Mouse (Mus musculus) embryonic facial prominence, embryonic 14.5 days (tissue): ENCODE measurements around the gene Baiap2l1. TPM values are rescaled to one million over a fixed set of nuclear protein-coding genes. Genes with fewer than 3 reads are reported as not detected.
"Not testable (repeated sequence)": the region's sequence is repeated elsewhere in the genome, so short reads cannot be mapped to it uniquely, and the experiment has no call there.

Experiments
- ATAC-seq: fragments of 200-750 bp; cut with Nextera tagmentation; 2 replicates; pipeline ENCODE4 v1.8.0; 2017; ENCODE audit warnings: low read depth, moderate number of reproducible peaks, moderate TSS enrichment
- DNase-seq: peaks from one replicate; pipeline ENCODE4 v3.0.0-alpha.2; 2015; ENCODE audit warnings: low spot score
- H3K27ac ChIP-seq: fragments of 300-500 bp; sonication (generic); replicated peaks from 2 replicates; pipeline ENCODE4 v1.5.1; 2014; ENCODE audit warnings: low read depth, mild to moderate bottlenecking, low read length, moderate library complexity
- H3K27me3 ChIP-seq: fragments of 300-500 bp; sonication (generic); replicated peaks from 2 replicates; pipeline ENCODE4 v1.6.1; 2014; ENCODE audit warnings: low read length; ENCODE audit not compliant: control insufficient read depth, insufficient read depth
- H3K36me3 ChIP-seq: fragments of 300-500 bp; sonication (generic); 2 replicates; pipeline ENCODE4 v1.6.1; 2014; ENCODE audit warnings: low read length, mixed read lengths; ENCODE audit not compliant: control insufficient read depth, insufficient read depth
- H3K4me1 ChIP-seq: fragments of 300-500 bp; sonication (generic); 2 replicates; pipeline ENCODE4 v1.6.1; 2014; ENCODE audit warnings: antibody characterized with exemption, low read length; ENCODE audit not compliant: control insufficient read depth, insufficient read depth
- H3K4me2 ChIP-seq: fragments of 300-500 bp; sonication (generic); 2 replicates; pipeline ENCODE4 v1.6.1; 2014; ENCODE audit warnings: low read depth, mild to moderate bottlenecking, low read length, moderate library complexity, mixed read lengths
- H3K4me3 ChIP-seq: fragments of 300-500 bp; sonication (generic); 2 replicates; pipeline ENCODE4 v1.5.1; 2014; ENCODE audit warnings: low read depth, mild to moderate bottlenecking, low read length
- H3K9ac ChIP-seq: fragments of 300-500 bp; sonication (generic); 2 replicates; pipeline ENCODE4 v1.6.1; 2014; ENCODE audit warnings: low read depth, mild to moderate bottlenecking, low read length, moderate library complexity, mixed read lengths
- H3K9me3 ChIP-seq: fragments of 300-500 bp; sonication (generic); 2 replicates; pipeline ENCODE4 v1.6.1; 2016; ENCODE audit warnings: low read length; ENCODE audit not compliant: control insufficient read depth
- WGBS: fragments of 180-500 bp; shearing (Covaris S2); extraction: QIAGEN DNeasy Blood & Tissue Kit; methylation state at CpG from one replicate; pipeline ENCODE4 v1.1.7; 2014; 5-methylcytosine and 5-hydroxymethylcytosine counted together
- polyA plus RNA-seq: library from polyadenylated mRNA; unstranded; fragments of >200 nt; fragmentation: Nextera tagmentation; extraction: Ambion mirVana; gene quantifications from 2 replicates; pipeline ENCODE4 v1.2.1, GENCODE M21; 2014

The Baiap2l1 gene
- polyA plus RNA-seq, 1 experiment from 2014 or later, result 10.8 TPM

DNA sequence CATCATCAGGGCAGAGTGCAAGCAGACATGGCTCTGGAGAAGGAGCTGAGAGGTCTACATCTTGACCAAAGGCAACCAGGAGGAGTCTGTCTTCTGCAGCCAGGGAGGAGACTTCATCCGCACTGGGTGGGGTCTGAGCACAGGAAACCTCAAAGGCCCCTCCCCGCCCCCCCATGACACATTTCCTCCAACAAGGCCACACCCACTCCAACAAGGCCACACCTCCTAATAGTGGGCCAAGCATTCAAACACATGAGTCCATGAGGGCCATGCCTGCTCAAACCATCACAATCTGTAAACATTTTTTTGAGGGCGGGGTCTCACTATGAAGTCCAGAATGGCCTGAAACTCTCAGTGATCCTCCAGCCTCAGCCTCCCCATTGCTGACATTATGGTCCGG is 21.5 kb upstream of the Baiap2l1 start:
- Histone ChIP-seq H3K9ac (no peak overlapping the region), H3K27ac (no peak overlapping the region), H3K36me3 (no peaks in the 10 kb centered on the region), H3K4me3 (no peak overlapping the region), H3K27me3 (no peaks in the 10 kb centered on the region), H3K9me3 (no peaks in the 10 kb centered on the region), H3K4me2 (no peak overlapping the region), H3K4me1 (no peaks in the 10 kb centered on the region)
- no peak for ATAC-seq
- whole genome bisulfite sequencing, result 88% methylated on average over 4 of the region's 4 CpGs
- no peak for DNase-seq

DNA sequence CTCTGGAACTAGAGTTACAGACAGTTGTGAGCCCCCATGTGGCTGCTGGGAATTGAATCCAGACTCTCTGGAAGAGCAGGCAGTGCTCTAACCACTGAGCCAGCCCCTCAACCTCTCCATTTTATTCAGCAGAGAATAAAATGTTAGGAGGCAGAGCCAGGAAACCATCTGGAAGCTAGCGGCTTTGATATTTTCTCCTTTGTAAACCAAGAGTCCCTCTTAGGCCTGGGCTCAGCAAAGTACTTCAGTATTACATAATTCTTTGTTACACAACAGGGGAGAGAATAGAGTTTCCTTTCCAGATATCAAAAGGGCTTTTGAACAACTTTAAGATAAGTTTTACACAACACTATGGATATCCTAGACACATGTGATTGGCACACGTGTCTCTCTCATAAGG is 15.0 kb upstream of the Baiap2l1 start:
- Histone ChIP-seq H3K9ac (no peak overlapping the region), H3K27me3 (no peaks in the 10 kb centered on the region), H3K4me1 (no peaks in the 10 kb centered on the region), H3K4me2 (no peak overlapping the region), H3K4me3 (no peak overlapping the region), H3K36me3 (no peaks in the 10 kb centered on the region), H3K9me3 (no peaks in the 10 kb centered on the region), H3K27ac (no peak overlapping the region)
- ATAC-seq (no peak), DNase-seq (no peak)
- 80% methylated on average over 2 of the region's 2 CpGs for WGBS

DNA sequence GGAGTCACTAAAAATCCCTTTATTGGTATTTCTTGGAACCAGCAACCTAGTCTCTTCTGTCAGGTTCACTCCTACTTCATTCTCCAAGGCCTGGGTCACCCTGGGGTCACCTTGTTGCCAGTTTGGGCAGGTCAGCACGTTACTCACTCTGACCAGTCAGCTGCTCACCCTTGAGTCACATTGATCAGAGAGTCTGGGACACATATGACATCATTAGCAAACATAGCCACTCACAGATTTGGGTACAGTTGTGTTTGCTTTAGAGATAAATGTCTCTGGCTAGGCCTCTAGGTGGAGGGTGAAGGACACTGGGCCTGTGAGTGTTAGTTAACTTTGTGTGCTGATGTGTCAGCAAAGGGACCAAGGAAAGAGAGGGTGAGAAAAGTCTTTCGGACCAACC is 14.3 kb upstream of the Baiap2l1 start:
- no peak overlapping the region for H3K4me3 ChIP-seq
- no peak for ATAC-seq
- no peaks in the 10 kb centered on the region for H3K27me3 ChIP-seq

GRCm38 (mm10) chr5:144370986-144371385 is 13.1 kb upstream of the Baiap2l1 start:
- DNase-seq, result peak; percentile 35
- no peak overlapping the region for H3K4me2 ChIP-seq
- H3K4me3 ChIP-seq, result no peak overlapping the region
- WGBS, result 7% methylated on average over 6 of the region's 6 CpGs
- H3K9me3 ChIP-seq, result no peaks in the 10 kb centered on the region
- ATAC-seq, result peak; percentile 57; the same call in 1 of the 2 replicates
- H3K4me1 ChIP-seq, result no peaks in the 10 kb centered on the region
- H3K27me3 ChIP-seq, result no peaks in the 10 kb centered on the region
- H3K36me3 ChIP-seq, result no peaks in the 10 kb centered on the region
- H3K9ac ChIP-seq, result no peak overlapping the region
- no peak overlapping the region for H3K27ac ChIP-seq

More for the DNA sequence above, 14.3 kb upstream of the Baiap2l1 start:
- H3K27ac ChIP-seq, result no peak overlapping the region
- H3K9ac ChIP-seq, result no peak overlapping the region
- WGBS, result 54% methylated on average over 2 of the region's 2 CpGs
- no peaks in the 10 kb centered on the region for H3K36me3 ChIP-seq
- no peaks in the 10 kb centered on the region for H3K9me3 ChIP-seq
- H3K4me2 ChIP-seq, result no peak overlapping the region
- no peak for DNase-seq
- H3K4me1 ChIP-seq, result no peaks in the 10 kb centered on the region

GRCm38 (mm10) chr5:144368661-144369205 is 10.8 kb upstream of the Baiap2l1 start:
- Histone ChIP-seq H3K9ac (no peak overlapping the region), H3K4me2 (no peak overlapping the region), H3K9me3 (no peaks in the 10 kb centered on the region), H3K27ac (no peak overlapping the region), H3K4me1 (no peaks in the 10 kb centered on the region), H3K36me3 (no peaks in the 10 kb centered on the region), H3K27me3 (no peaks in the 10 kb centered on the region), H3K4me3 (no peak overlapping the region)
- ATAC-seq (peak; percentile 53), DNase-seq (peak; percentile 83)
- 65% methylated on average over 9 of the region's 9 CpGs for WGBS

- DNase-seq, H3K9me3 ChIP-seq, H3K4me1 ChIP-seq, H3K4me3 ChIP-seq, H3K4me2 ChIP-seq, ATAC-seq, H3K9ac ChIP-seq, H3K27me3 ChIP-seq, H3K36me3 ChIP-seq, H3K27ac ChIP-seq: not testable (repeated sequence)
- 75% methylated on average over 5 of the region's 6 CpGs for WGBS
These were observed 8.6 kb upstream of the Baiap2l1 start for GRCm38 (mm10) chr5:144366551-144366950.

DNA sequence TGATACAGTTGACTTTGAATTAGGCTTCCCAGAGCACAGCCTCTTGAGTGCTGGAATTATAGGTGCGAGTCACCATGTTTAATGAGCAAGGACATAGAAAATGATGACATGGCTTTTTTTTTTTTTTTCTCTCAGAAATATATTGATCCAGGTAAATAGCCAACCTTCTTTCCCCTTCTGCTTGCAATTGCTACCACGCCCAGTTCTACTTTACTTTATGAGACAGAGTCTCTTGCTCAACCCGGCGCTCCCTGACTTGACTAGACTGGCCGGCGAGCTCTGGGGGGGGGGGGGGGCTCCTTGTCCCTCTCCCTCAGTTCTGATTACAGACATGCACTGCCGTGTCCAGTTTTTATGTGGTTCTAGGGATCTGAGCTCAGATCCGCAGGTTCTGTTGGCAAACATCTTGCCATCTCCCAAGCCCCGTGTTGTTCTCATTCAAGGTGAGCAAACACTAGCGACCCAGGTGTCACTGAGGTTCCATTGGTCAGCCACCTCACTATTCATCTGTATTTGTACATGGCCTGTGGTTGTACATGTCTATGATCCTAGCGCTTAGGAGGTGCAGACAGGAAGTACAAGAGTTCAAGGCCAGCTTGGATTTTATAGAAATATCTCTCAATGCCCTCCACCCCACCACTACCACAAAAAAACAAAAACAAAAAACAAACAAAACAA is 6.9 kb upstream of the Baiap2l1 start:
- 89% methylated on average over 11 of the region's 11 CpGs for WGBS
- no peaks in the 10 kb centered on the region for H3K9me3 ChIP-seq
- ATAC-seq, result no peak

DNA sequence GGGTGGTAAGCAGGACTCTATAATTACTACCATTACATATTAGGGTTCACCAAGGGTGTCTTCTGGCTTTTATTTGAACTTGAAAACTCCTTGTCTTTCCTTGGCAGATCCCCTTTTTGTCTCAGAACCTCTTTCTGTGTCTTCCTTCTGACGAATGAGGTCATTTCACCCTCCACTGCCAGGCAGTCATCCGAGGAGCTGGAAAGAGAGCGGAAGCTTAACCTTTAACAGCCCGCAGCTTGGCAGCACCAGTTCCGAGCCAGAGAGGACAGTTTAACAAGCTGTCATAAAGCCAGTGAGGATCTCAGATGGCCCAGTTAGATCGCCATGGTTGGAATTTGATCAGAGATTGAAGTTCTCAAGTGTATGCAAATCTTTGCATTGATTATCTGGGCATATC is 2.4 kb upstream of the Baiap2l1 start:
- no peak for DNase-seq
- Histone ChIP-seq H3K9me3 (no peaks in the 10 kb centered on the region), H3K4me2 (no peak overlapping the region), H3K9ac (no peak overlapping the region), H3K27ac (no peak overlapping the region), H3K36me3 (no peaks in the 10 kb centered on the region), H3K4me3 (no peak overlapping the region), H3K4me1 (peaks cover 7% of the 10 kb centered on the region), H3K27me3 (0 out of 2 replicates have a peak, but pooled peaks cover 4% of the 10 kb centered on the region)
- no peak for ATAC-seq
- WGBS, result 59% methylated on average over 6 of the region's 6 CpGs

More for the DNA sequence above, 6.9 kb upstream of the Baiap2l1 start:
- Histone ChIP-seq H3K27ac (no peak overlapping the region), H3K4me2 (no peak overlapping the region), H3K4me3 (no peak overlapping the region), H3K9ac (no peak overlapping the region), H3K4me1 (no peaks in the 10 kb centered on the region), H3K36me3 (no peaks in the 10 kb centered on the region), H3K27me3 (no peaks in the 10 kb centered on the region)
- DNase-seq, result no peak

DNA sequence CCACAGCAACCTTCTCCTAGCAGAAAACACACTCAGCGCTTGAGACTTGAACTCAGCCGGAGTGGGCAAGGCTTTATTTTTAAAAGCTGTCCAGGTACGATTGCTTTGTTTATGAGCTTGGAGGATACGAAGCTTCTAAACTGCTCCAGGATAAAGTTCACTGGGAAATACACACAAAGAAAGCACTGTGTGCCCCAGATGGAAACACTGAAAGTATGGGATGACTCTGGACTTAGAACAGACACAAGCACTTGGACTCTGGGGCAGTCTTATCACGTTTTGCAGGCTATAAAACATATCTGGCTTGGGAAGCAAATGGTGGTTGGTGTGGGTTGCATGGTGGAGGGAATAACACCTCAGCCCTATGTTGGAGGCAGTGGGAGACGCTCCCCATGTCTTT is 2.0 kb upstream of the Baiap2l1 start:
- H3K4me3 ChIP-seq, result no peak overlapping the region
- 80% methylated on average over 6 of the region's 6 CpGs for WGBS
- DNase-seq (no peak), ATAC-seq (no peak)
- no peak overlapping the region for H3K4me2 ChIP-seq
- no peak overlapping the region for H3K9ac ChIP-seq
- H3K27ac ChIP-seq, result no peak overlapping the region
- H3K36me3 ChIP-seq, result no peaks in the 10 kb centered on the region
- H3K27me3 ChIP-seq, result 0 out of 2 replicates have a peak, but pooled peaks cover 4% of the 10 kb centered on the region
- peaks cover 7% of the 10 kb centered on the region for H3K4me1 ChIP-seq
- H3K9me3 ChIP-seq, result no peaks in the 10 kb centered on the region
